Mouse (Mus musculus): ENCODE data around the gene Atp1b1. TPM values are rescaled to one million over a fixed set of nuclear protein-coding genes. Genes with fewer than 3 reads are reported as not detected.

Atp1b1 gene
- polyA plus RNA-seq, 1 experiment = not detected

- TF ChIP-seq POLR2A (IDR thresholded peaks at IDR 0.05; ENCODE audit: borderline replicate concordance, low read depth, low read length) (no peak), CTCF (IDR thresholded peaks at IDR 0.05; ENCODE audit: low read depth, low read length) (no peak)
- Histone ChIP-seq H3K4me1 (ENCODE audit: control insufficient read depth, insufficient read depth, low read length) (no peaks in the 10 kb centered on the region), H3K27ac (ENCODE audit: insufficient read depth, low read depth, low read length) (no peak overlapping the region), H3K4me3 (ENCODE audit: insufficient read depth, low read length) (no peak overlapping the region)
Measured at GRCm38 (mm10) chr1:164483728-164484127, 25.6 kb upstream of the Atp1b1 start.

DNA sequence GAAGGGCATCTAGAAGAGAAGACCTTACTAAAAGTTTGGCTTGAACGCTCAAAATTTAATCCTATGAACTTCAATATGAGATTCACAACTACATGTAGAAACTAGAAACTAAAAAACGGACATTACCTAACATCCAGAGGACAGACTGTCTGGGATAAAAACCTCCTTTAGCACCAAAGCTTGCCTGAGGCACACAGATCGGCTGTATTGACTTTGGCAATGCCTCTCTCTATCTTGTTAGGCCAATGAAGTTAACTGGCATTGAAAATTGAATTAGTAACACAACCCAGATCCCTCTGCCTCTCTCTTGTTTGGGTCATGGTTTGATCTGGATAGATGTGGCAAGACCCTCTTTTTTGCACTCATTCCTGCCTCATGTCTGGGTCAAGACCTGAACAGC, 24.7 kb upstream of the Atp1b1 start:
- H3K27ac ChIP-seq (ENCODE audit: insufficient read depth, low read depth, low read length) = no peak overlapping the region
- no peak for TF ChIP-seq POLR2A (IDR thresholded peaks at IDR 0.05; ENCODE audit: borderline replicate concordance, low read depth, low read length)
- no peak overlapping the region for H3K4me3 ChIP-seq (ENCODE audit: insufficient read depth, low read length)
- H3K4me1 ChIP-seq (ENCODE audit: control insufficient read depth, insufficient read depth, low read length) = no peaks in the 10 kb centered on the region

DNA sequence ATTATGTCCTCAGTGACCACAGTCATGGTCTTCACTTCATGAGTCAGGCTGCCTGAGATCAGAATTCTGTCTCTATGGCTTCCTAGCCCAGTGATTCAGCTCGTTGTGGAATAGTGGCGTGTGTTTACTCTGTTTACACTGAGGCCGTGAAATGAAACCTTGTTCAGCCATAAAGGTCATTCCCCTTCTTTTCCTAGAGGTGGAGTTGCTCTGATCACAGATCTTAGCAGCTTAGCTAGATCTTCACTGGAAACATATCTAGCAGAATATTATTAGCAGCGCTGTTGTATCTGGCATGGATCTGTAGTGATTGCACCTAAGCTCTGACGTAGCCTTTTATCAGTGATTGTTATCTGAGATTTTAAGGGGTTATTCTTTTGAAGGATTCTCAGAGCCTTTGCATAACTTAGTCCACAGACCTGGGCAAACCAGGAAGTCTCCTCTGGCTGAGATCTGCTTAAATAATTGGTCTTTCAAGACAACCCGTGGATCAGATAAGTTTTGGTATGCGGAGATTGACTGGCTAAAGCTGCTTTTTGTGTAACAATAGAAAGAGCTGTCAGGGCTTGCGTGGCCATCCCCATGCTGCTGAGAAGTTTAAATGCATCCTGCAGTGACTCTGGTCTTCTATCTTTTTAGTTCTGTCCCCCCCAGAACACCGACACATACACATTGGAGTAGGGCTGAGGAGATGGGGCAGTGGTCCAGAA, 23.6 kb upstream of the Atp1b1 start:
- Histone ChIP-seq H3K4me1 (ENCODE audit: control insufficient read depth, insufficient read depth, low read length) (no peaks in the 10 kb centered on the region), H3K4me3 (ENCODE audit: insufficient read depth, low read length) (no peak overlapping the region), H3K27ac (ENCODE audit: insufficient read depth, low read depth, low read length) (no peak overlapping the region)
- TF ChIP-seq POLR2A (IDR thresholded peaks at IDR 0.05; ENCODE audit: borderline replicate concordance, low read depth, low read length) = no peak
- no peak for TF ChIP-seq CTCF (IDR thresholded peaks at IDR 0.05; ENCODE audit: low read depth, low read length)

DNA sequence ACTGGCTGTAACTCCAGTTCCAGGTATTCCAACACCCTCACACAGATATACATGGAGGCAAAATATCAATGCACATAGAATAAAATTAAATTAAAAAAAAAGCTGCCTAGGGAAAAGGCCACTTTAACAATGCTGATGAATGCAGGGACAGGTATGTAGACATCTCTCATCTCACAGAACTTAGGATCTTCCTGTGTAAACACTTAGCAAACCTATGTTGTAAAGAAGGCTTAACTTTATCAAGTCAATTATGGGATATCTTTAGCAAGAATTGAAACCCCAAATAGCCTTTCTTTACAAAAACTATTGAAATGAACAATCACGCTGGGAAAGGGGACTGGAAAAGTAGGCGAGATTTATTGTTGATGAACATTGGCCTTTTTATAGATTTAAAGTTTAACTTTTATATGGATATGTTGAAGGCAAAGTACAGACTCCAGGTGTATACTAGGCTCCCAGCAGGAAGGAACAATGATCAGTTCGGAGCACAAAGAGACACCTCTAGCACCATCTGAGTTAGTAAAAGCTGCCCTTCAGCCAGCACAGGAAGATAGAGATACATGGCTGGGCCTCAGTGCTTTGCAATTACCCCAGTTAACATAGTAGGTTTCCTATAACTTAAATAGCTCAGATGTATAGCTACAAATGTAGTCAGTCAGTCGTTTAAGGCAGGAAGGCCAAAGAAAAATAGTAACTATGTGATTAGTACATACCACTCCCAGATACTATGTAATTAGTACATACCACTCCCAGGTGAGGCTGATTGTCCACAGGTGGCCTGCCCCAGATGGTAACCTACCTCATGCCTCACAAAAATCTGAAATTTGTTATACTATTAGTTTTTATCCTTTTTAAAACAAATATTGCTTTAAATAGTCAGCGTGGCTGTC, 22.8 kb upstream of the Atp1b1 start:
- Histone ChIP-seq H3K27ac (ENCODE audit: insufficient read depth, low read depth, low read length) (no peak overlapping the region), H3K4me3 (ENCODE audit: insufficient read depth, low read length) (no peak overlapping the region), H3K4me1 (ENCODE audit: control insufficient read depth, insufficient read depth, low read length) (no peaks in the 10 kb centered on the region)
- TF ChIP-seq POLR2A (IDR thresholded peaks at IDR 0.05; ENCODE audit: borderline replicate concordance, low read depth, low read length) = no peak
- no peak for TF ChIP-seq CTCF (IDR thresholded peaks at IDR 0.05; ENCODE audit: low read depth, low read length)

DNA sequence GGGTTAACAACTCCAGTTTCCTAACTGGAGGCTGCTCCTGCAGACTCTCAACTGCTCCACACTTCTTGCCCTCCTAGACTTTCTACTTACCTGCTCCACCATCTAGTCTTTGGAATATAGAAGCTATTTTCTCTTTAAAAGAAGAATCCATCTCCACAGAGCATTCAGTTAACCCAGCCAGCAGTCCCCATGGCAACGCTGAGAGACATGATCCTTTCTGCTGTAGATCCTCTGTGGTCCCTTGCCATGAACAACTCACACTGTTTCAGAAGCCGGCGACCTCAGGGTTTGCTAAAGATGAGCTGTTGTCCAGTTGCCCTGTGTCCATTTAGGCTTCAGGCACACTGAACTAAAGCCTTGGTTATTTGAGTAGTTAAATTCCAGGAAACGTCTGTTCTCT, 17.7 kb upstream of the Atp1b1 start:
- no peak overlapping the region for H3K27ac ChIP-seq (ENCODE audit: insufficient read depth, low read depth, low read length)
- no peak for TF ChIP-seq CTCF (IDR thresholded peaks at IDR 0.05; ENCODE audit: low read depth, low read length)
- no peaks in the 10 kb centered on the region for H3K4me1 ChIP-seq (ENCODE audit: control insufficient read depth, insufficient read depth, low read length)
- no peak overlapping the region for H3K4me3 ChIP-seq (ENCODE audit: insufficient read depth, low read length)

- no peak for TF ChIP-seq POLR2A (IDR thresholded peaks at IDR 0.05; ENCODE audit: borderline replicate concordance, low read depth, low read length)
- TF ChIP-seq CTCF (IDR thresholded peaks at IDR 0.05; ENCODE audit: low read depth, low read length) = no peak
- no peak overlapping the region for H3K27ac ChIP-seq (ENCODE audit: insufficient read depth, low read depth, low read length)
- H3K4me3 ChIP-seq (ENCODE audit: insufficient read depth, low read length) = no peak overlapping the region
- H3K4me1 ChIP-seq (ENCODE audit: control insufficient read depth, insufficient read depth, low read length) = no peaks in the 10 kb centered on the region
Measured at GRCm38 (mm10) chr1:164474778-164475511, 16.8 kb upstream of the Atp1b1 start.

GRCm38 (mm10) chr1:164474310-164474709, 16.2 kb upstream of the Atp1b1 start:
- Histone ChIP-seq H3K4me1 (ENCODE audit: control insufficient read depth, insufficient read depth, low read length) (no peaks in the 10 kb centered on the region), H3K4me3 (ENCODE audit: insufficient read depth, low read length) (no peak overlapping the region), H3K27ac (ENCODE audit: insufficient read depth, low read depth, low read length) (no peak overlapping the region)
- TF ChIP-seq POLR2A (IDR thresholded peaks at IDR 0.05; ENCODE audit: borderline replicate concordance, low read depth, low read length) (no peak), CTCF (IDR thresholded peaks at IDR 0.05; ENCODE audit: low read depth, low read length) (no peak)

DNA sequence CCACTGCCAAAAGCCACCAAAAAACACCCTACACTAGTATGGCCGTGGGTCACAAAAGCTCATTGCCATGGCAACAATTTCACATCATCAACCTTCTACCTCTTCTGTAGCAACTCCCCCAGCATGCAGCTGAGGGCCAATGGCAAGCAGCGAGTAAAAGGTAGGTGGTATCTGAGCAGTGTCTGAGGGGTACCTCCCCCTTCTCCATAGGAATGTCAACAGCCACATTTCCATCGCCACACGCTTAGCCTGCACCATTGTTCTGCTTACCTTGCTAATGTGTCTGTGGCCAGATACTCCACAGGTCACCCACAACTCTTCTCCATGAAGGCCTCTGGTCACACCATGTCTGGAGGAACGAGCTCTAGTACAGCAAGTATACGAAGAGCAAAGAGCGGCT, 15.2 kb upstream of the Atp1b1 start:
- Histone ChIP-seq H3K27ac (ENCODE audit: insufficient read depth, low read depth, low read length) (no peak overlapping the region), H3K4me1 (ENCODE audit: control insufficient read depth, insufficient read depth, low read length) (no peaks in the 10 kb centered on the region), H3K4me3 (ENCODE audit: insufficient read depth, low read length) (no peak overlapping the region)
- TF ChIP-seq POLR2A (IDR thresholded peaks at IDR 0.05; ENCODE audit: borderline replicate concordance, low read depth, low read length) (no peak), CTCF (IDR thresholded peaks at IDR 0.05; ENCODE audit: low read depth, low read length) (no peak)

- TF ChIP-seq CTCF (IDR thresholded peaks at IDR 0.05; ENCODE audit: low read depth, low read length) (no peak), POLR2A (IDR thresholded peaks at IDR 0.05; ENCODE audit: borderline replicate concordance, low read depth, low read length) (no peak)
- Histone ChIP-seq H3K4me1 (ENCODE audit: control insufficient read depth, insufficient read depth, low read length) (no peaks in the 10 kb centered on the region), H3K4me3 (ENCODE audit: insufficient read depth, low read length) (no peak overlapping the region), H3K27ac (ENCODE audit: insufficient read depth, low read depth, low read length) (no peak overlapping the region)
Measured at GRCm38 (mm10) chr1:164471632-164472031, 13.5 kb upstream of the Atp1b1 start.

- H3K4me1 ChIP-seq (ENCODE audit: control insufficient read depth, insufficient read depth, low read length) = no peaks in the 10 kb centered on the region
- no peak overlapping the region for H3K4me3 ChIP-seq (ENCODE audit: insufficient read depth, low read length)
- H3K27ac ChIP-seq (ENCODE audit: insufficient read depth, low read depth, low read length) = no peak overlapping the region
- TF ChIP-seq CTCF (IDR thresholded peaks at IDR 0.05; ENCODE audit: low read depth, low read length) (no peak), POLR2A (IDR thresholded peaks at IDR 0.05; ENCODE audit: borderline replicate concordance, low read depth, low read length) (no peak)
Measured at GRCm38 (mm10) chr1:164470985-164471384, 12.8 kb upstream of the Atp1b1 start.
